Mouse (Mus musculus) neural tube, embryonic 11.5 days (tissue): ENCODE results near the gene Ets1. TPM values are rescaled to one million over a fixed set of nuclear protein-coding genes. Genes with fewer than 3 reads are reported as not detected.

Experiments
- polyA plus RNA-seq: library from polyadenylated mRNA; unstranded; fragments of >200 nt; fragmentation: Nextera tagmentation; extraction: Ambion mirVana; gene quantifications from 2 replicates; pipeline ENCODE4 v1.2.1, GENCODE M21; 2014

The Ets1 gene
- polyA plus RNA-seq, 1 experiment from 2014 or later, result 34.4 TPM

Other genes with a start within 250 kb of the Ets1 start
- 22.8 and 24.4 TPM in 2 replicates for gene Fli1, start 93.4 kb upstream of the Ets1 start, polyA plus RNA-seq